Mouse (Mus musculus) bone marrow macrophage, adult 2 months (primary cell): ENCODE measurements at regions not wholly inside any gene's neighbourhood (a gene's known extent, or its start where the extent isn't known, plus 50 kb on each side); places are given as distances from the start of the nearest gene placed in this dataset.

Experiments used
- H3K27ac ChIP-seq: 2 replicates; pipeline ENCODE4 v1.5.1; 2012; ENCODE audit warnings: low read depth, low read length; ENCODE audit not compliant: insufficient read depth
- H3K4me1 ChIP-seq: 2 replicates; pipeline ENCODE4 v1.6.1; 2012; ENCODE audit warnings: low read length; ENCODE audit not compliant: control insufficient read depth, insufficient read depth
- H3K4me3 ChIP-seq: 2 replicates; pipeline ENCODE4 v1.5.1; 2012; ENCODE audit warnings: mild to moderate bottlenecking, low read length, moderate library complexity; ENCODE audit not compliant: insufficient read depth
- CTCF ChIP-seq: IDR thresholded peaks from 2 replicates; pipeline ENCODE4 v1.5.1; 2012; ENCODE audit warnings: low read depth, mild to moderate bottlenecking, low read length, moderate library complexity
- POLR2A ChIP-seq: IDR thresholded peaks from 2 replicates; pipeline ENCODE4 v1.6.1; 2012; ENCODE audit warnings: mild to moderate bottlenecking, low read depth, low read length, borderline replicate concordance

- Histone ChIP-seq H3K27ac (no peak overlapping the region), H3K4me3 (no peak overlapping the region), H3K4me1 (no peaks in the 10 kb centered on the region)
- TF ChIP-seq POLR2A (no peak), CTCF (no peak)
These were observed 150.2 kb upstream of the L3mbtl3 start for GRCm38 (mm10) chr10:26525848-26526546.

GRCm38 (mm10) chr10:26540189-26540588 is 164.4 kb upstream of the L3mbtl3 start:
- TF ChIP-seq POLR2A (no peak), CTCF (no peak)
- H3K4me3 ChIP-seq, result no peak overlapping the region
- no peak overlapping the region for H3K27ac ChIP-seq
- peaks cover 7% of the 10 kb centered on the region for H3K4me1 ChIP-seq

GRCm38 (mm10) chr10:26544061-26544460 is 168.3 kb upstream of the L3mbtl3 start:
- Histone ChIP-seq H3K4me3 (no peak overlapping the region), H3K4me1 (peaks cover 7% of the 10 kb centered on the region), H3K27ac (no peak overlapping the region)
- TF ChIP-seq POLR2A (no peak), CTCF (no peak)

GRCm38 (mm10) chr10:26544796-26545195 is 169.0 kb upstream of the L3mbtl3 start:
- H3K4me1 ChIP-seq, result peaks cover 7% of the 10 kb centered on the region
- TF ChIP-seq CTCF, result no peak
- TF ChIP-seq POLR2A, result no peak
- H3K27ac ChIP-seq, result no peak overlapping the region
- no peak overlapping the region for H3K4me3 ChIP-seq

- H3K4me1 ChIP-seq, result peaks cover 16% of the 10 kb centered on the region
- H3K4me3 ChIP-seq, result no peak overlapping the region
- TF ChIP-seq POLR2A (no peak), CTCF (no peak)
- no peak overlapping the region for H3K27ac ChIP-seq
These were observed 180.5 kb upstream of the L3mbtl3 start for GRCm38 (mm10) chr10:26556246-26556645.

- H3K27ac ChIP-seq, result peak overlapping the region; percentile 60; the same call in 1 of the 2 replicates
- TF ChIP-seq CTCF (no peak), POLR2A (no peak)
These were observed 182.3 kb upstream of the L3mbtl3 start for GRCm38 (mm10) chr10:26558118-26558517.

GRCm38 (mm10) chr10:26559323-26559722 is 183.6 kb upstream of the L3mbtl3 start:
- peak overlapping the region; percentile 81 for H3K27ac ChIP-seq
- TF ChIP-seq CTCF, result no peak
- TF ChIP-seq POLR2A, result no peak
- peaks cover 30% of the 10 kb centered on the region for H3K4me1 ChIP-seq
- no peak overlapping the region for H3K4me3 ChIP-seq

More at GRCm38 (mm10) chr10:26558118-26558517, 182.3 kb upstream of the L3mbtl3 start:
- H3K4me1 ChIP-seq, result peaks cover 27% of the 10 kb centered on the region
- no peak overlapping the region for H3K4me3 ChIP-seq

GRCm38 (mm10) chr10:26560456-26560855 is 184.7 kb upstream of the L3mbtl3 start:
- TF ChIP-seq CTCF, result no peak
- TF ChIP-seq POLR2A, result no peak
- Histone ChIP-seq H3K27ac (no peak overlapping the region), H3K4me1 (peaks cover 33% of the 10 kb centered on the region)

GRCm38 (mm10) chr10:26564462-26564861 is 188.7 kb upstream of the L3mbtl3 start:
- H3K4me3 ChIP-seq, result peak overlapping the region; percentile 30
- peak overlapping the region; percentile 74 for H3K27ac ChIP-seq
- peaks cover 23% of the 10 kb centered on the region for H3K4me1 ChIP-seq
- no peak for TF ChIP-seq CTCF
- TF ChIP-seq POLR2A, result no peak

More at GRCm38 (mm10) chr10:26560456-26560855, 184.7 kb upstream of the L3mbtl3 start:
- H3K4me3 ChIP-seq, result no peak overlapping the region

- TF ChIP-seq POLR2A (no peak), CTCF (no peak)
- H3K4me3 ChIP-seq, result no peak overlapping the region
- H3K27ac ChIP-seq, result no peak overlapping the region
- H3K4me1 ChIP-seq, result peaks cover 8% of the 10 kb centered on the region
These were observed 185.6 kb upstream of the Arhgap18 start for GRCm38 (mm10) chr10:26567613-26568012.
